Mouse (Mus musculus) thymus, adult 2 months (tissue): ENCODE measurements around the gene Tuft1.

Experiments used
- CTCF ChIP-seq: fragments of 200-500 bp; IDR thresholded peaks from 2 replicates; pipeline ENCODE4 v1.5.1; 2012; ENCODE audit warnings: mild to moderate bottlenecking, control low read depth, low read length, moderate library complexity, borderline replicate concordance; ENCODE audit not compliant: control insufficient read depth, poor library complexity, insufficient read depth; ENCODE audit errors: extremely low read depth
- POLR2A ChIP-seq: fragments of 200-500 bp; IDR thresholded peaks from 2 replicates; pipeline ENCODE4 v1.6.1; 2012; ENCODE audit warnings: mild to moderate bottlenecking, low read length, control low read depth, moderate library complexity; ENCODE audit not compliant: control insufficient read depth, poor library complexity, insufficient read depth; ENCODE audit errors: extremely low read depth

DNA sequence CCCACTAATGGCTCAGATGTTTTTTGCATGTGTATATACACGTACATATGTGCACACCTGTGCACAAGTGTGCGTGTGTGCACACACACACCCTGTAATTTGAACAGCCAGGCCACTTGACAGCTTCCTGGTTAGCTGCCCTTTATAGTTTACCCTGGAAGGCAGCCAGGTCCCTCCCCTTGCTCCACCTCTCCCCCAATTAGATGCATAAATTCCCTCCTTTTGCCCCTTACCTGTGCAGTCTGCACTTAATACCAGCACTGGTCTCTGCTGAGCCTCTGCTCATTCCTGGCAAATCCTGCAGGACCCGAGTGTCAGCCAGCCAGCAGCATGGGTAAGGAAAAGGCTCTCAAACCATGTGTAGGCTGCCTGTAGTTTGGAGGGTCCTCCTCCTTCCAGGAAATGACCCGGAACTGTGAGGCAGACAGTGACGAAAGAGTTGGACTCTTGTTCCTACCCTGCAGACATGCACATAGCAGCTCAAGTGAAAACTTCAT, 34.7 kb upstream of the Tuft1 start, which contains the start of gene Selenbp2:
- TF ChIP-seq CTCF, result no peak
- TF ChIP-seq POLR2A, result no peak
